Mouse (Mus musculus) adrenal gland, adult 2 months (tissue): ENCODE results near the gene Il16. TPM values are rescaled to one million over a fixed set of nuclear protein-coding genes. Genes with fewer than 3 reads are reported as not detected.

Source experiments
- DNase-seq: peaks from one replicate; pipeline ENCODE4 v3.0.0; 2021
- polyA plus RNA-seq: library from polyadenylated mRNA; depleted of rRNA; stranded (reverse); fragments of >200 nt; gene quantifications from 2 replicates; pipeline ENCODE4 v1.2.3, GENCODE M21; 2012; rRNA removed
- total RNA-seq, 2 experiments: library from RNA; stranded (reverse); gene quantifications; 2 replicates each; pipeline ENCODE4 v1.2.3; 2021

Gene Il16
- total and polyA plus RNA-seq, 3 experiments = 2.0 to 5.7 (median 3.4) TPM

DNA sequence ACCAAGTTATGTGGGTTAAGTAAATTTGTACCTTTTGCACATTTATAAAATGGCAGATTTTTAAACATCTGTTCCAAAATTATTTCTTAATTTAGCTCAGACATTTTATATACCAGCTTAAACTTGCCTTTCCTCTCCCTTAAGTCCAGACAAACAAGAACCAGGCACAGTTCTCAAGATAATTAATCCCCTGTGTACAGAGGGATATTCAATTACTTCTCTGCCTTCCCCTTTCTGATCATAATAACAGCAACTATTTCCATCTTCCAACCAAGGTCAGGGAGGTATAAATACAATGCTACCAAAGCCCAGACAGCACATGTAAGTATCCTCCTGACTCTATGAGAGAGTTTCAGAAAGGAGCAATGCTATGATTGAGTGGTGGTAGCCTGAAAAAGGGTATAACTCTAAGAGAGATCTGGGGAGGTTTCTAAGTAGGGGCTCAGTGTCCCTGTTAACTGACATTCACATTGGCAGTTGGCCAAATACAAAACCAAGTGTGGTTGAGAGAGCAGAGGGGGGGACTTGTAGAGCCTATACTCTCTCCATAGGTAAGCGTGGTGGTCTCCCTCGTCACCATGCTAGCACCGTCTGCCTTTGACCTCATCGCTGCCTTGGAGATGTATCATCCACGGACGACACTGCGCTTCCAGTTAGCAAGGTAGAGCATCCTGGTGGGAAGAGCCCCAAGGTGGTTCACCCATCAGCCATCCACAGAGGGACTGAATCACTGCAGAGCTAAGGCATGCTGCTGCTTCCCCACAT, 141.2 kb downstream of the Il16 start:
- DNase-seq = no peak

- DNase-seq = peak; percentile 37
These were observed 145.6 kb downstream of the Il16 start for GRCm38 (mm10) chr7:83599913-83600286.

GRCm38 (mm10) chr7:83598997-83599912, 146.3 kb downstream of the Il16 start:
- DNase-seq = no peak

GRCm38 (mm10) chr7:83597063-83597462, 148.5 kb downstream of the Il16 start:
- no peak for DNase-seq

- no peak for DNase-seq
These were observed 151.5 kb downstream of the Il16 start for GRCm38 (mm10) chr7:83594056-83594455.

Other genes starting within 250 kb of the Il16 start
- gene Tmc3, start 160.8 kb downstream of the Il16 start, total RNA-seq = under 1 TPM; 0.12 to 0.17 TPM
- 0.08 and 0.26 TPM in 2 replicates for gene Tmc3, start 160.8 kb downstream of the Il16 start, polyA plus RNA-seq
- 10 to 100 TPM; 21.1 to 28.5 TPM for gene Stard5, start 113.8 kb downstream of the Il16 start, total RNA-seq
- gene Stard5, start 113.8 kb downstream of the Il16 start, polyA plus RNA-seq = 8.1 and 13.3 TPM in 2 replicates
- gene Cfap161, start 49.2 kb upstream of the Il16 start, total RNA-seq = under 1 TPM; 0.35 to 0.45 TPM
- not detected in 2 replicates for gene Cfap161, start 49.2 kb upstream of the Il16 start, polyA plus RNA-seq
- gene Tlnrd1, start 138.6 kb upstream of the Il16 start, total RNA-seq = 10 to 100 TPM; 12.3 to 16.6 TPM
- 35.7 and 42.8 TPM in 2 replicates for gene Tlnrd1, start 138.6 kb upstream of the Il16 start, polyA plus RNA-seq
- 100 to 1,000 TPM; 122 to 130 TPM for gene Mesd, start 138.7 kb upstream of the Il16 start, total RNA-seq
- gene Mesd, start 138.7 kb upstream of the Il16 start, polyA plus RNA-seq = 7.4 and 9.6 TPM in 2 replicates